Mouse (Mus musculus) spleen, adult 2 months (tissue): ENCODE results near the gene Setx.

Experiments used
- CTCF ChIP-seq: fragments of 200-500 bp; IDR thresholded peaks from 2 replicates; pipeline ENCODE4 v1.5.1; 2011; ENCODE audit warnings: mild to moderate bottlenecking, inconsistent platforms; ENCODE audit not compliant: insufficient read depth, insufficient read length, insufficient replicate concordance; ENCODE audit errors: extremely low read depth
- POLR2A ChIP-seq: fragments of 200-500 bp; IDR thresholded peaks from 2 replicates; pipeline ENCODE4 v1.6.1; 2011; ENCODE audit warnings: low read depth, low read length, inconsistent platforms

DNA sequence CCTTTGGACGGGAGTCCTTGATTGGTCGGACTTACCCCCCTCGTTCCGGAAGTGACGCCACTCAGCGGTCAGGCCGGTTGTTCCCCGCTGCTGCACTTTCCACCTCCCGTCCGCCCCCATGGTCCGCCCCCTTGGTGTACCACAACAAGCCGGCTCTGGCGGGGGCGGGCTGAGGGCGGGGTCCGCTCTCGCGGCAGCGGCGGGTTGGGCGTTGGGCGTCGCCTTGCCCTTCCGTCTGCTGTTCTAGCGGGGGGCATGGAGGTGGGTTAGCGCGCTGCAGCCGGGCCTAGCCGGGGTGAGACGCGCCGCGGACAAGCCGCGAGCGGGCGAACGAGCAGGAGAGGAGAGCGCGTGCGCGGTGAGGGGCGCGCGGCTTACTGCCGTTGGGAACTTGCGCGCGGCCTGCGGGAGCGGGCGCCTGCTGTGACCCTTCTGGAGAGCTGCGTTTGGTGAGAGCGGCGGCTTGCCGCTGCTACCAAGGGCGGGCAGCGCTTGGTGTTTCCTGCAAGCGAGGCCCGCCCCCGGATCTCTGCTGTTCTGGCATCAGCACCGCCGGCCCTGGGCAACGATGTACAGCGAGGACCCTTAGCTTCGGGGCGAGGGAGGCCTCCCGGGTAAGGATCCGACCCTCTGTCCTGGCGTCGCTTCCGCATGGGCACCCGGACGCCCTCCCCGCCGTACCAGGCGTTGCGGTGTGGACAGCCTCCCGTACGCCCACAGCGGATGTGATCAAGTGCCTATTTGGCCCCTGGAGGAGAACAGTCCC is 1.1 kb downstream of the Setx start:
- TF ChIP-seq CTCF (no peak), POLR2A (peak; percentile 55; the same call in 1 of the 2 replicates)
